Mouse (Mus musculus) left cerebral cortex, adult 2 months (tissue): ENCODE results near the gene Pkp1. TPM values are rescaled to one million over a fixed set of nuclear protein-coding genes. Genes with fewer than 3 reads are reported as not detected.

ENCODE experiments used
- DNase-seq, 2 experiments: peaks; one replicate each; pipeline ENCODE4 v3.0.0; 2021 to 2022; ENCODE audit warnings: low spot score in 2 of 2, mixed read lengths in 1 of 2; ENCODE audit errors: extremely low spot score in 1 of 2
- H3K27ac ChIP-seq: fragments of 200-600 bp; 2 replicates; pipeline ENCODE4 v1.8.1; 2022
- H3K4me3 ChIP-seq: fragments of 200-600 bp; 2 replicates; pipeline ENCODE4 v1.8.1; 2022
- CTCF ChIP-seq: fragments of 200-600 bp; IDR thresholded peaks from 2 replicates; pipeline ENCODE4 v1.8.1; 2022; ENCODE audit warnings: antibody characterized with exemption, mild to moderate bottlenecking, moderate library complexity
- intact Hi-C: fragments of 180-260 bp; cut with DNase I; formaldehyde crosslinking; loops from one replicate; pipeline ENCODE4 v1.15.1; 2025
- total RNA-seq, 2 experiments: library from RNA; stranded (reverse); gene quantifications; 2 replicates each; pipeline ENCODE4 v1.2.3; 2021

Pkp1 gene
- total RNA-seq, 2 experiments from 2014 or later: 0.25 to 0.40 TPM

- DNase-seq: no peak
- no peak overlapping the region for H3K27ac ChIP-seq
- TF ChIP-seq CTCF: no peak
- intact Hi-C loops: no loop called here
- no peak overlapping the region for H3K4me3 ChIP-seq
Observed at GRCm38 (mm10) chr1:135899991-135900515, 19.0 kb downstream of the Pkp1 start.

DNA sequence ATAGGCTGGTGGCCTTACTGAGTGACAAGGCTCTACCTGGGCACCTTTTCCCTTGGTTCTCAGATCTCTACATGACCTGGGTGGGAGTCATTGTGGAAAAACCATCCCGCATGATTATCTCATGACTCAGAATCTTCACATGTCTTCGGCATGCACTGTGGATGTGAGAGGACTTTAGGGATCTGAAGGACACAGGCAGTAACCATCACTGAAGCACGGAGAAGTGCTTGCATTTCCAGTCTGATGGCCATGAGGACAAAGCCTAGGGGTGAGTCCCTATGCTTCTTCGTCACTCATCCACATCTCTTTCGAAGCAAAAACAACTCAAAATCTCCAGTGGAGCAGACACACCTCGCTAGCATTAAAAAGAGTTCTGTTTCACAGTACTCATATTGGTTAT is 19.7 kb downstream of the Pkp1 start:
- no peak overlapping the region for H3K4me3 ChIP-seq
- no peak overlapping the region for H3K27ac ChIP-seq
- TF ChIP-seq CTCF: no peak
- no peak for DNase-seq
- intact Hi-C loops: no loop called here

- Histone ChIP-seq H3K4me3 (no peak overlapping the region), H3K27ac (no peak overlapping the region)
- intact Hi-C loops: no loop called here
- TF ChIP-seq CTCF: no peak
- no peak for DNase-seq
Observed at GRCm38 (mm10) chr1:135895367-135895766, 23.6 kb downstream of the Pkp1 start.

DNA sequence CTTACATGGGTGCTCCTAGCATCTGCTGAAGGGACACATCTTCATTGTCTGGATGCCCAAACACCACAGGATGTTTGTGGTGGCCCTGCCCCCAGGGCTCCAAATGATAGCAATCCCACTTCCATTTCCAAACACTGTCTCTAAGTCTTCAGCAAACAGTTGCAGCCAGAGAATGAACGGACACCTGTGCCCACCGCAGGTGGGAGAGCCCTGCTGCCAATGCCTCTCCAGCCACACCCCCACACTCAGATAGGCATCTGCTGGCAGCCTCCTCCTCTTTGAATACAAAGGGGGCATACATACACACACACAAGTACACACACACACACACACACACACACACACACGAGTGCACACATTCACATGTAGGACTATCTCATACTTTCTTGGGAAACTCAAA is 25.6 kb downstream of the Pkp1 start:
- intact Hi-C loops: no loop called here
- no peak for TF ChIP-seq CTCF
- H3K27ac ChIP-seq: no peak overlapping the region
- H3K4me3 ChIP-seq: no peak overlapping the region
- DNase-seq: no peak

DNA sequence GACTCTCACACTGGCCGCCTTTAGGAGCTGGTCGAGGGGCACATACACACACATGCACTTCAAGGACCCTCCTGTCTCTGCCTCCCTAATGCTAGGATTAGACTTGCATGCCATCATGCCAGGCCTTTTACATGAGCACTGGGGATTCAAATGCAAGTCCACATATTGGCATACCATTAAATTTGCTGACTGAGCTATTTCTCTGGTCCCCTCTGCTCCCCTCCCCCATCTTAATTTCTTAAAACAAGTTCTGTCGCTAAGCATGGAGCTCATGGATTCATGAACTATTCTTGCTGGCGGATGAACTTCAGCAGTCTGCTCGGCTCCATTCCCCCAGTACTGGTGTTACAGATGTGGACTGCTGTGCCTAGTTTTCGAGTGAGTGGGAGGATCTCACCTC is 26.2 kb downstream of the Pkp1 start:
- intact Hi-C loops: no loop called here
- no peak overlapping the region for H3K27ac ChIP-seq
- DNase-seq: no peak
- no peak overlapping the region for H3K4me3 ChIP-seq
- no peak for TF ChIP-seq CTCF

- no peak for TF ChIP-seq CTCF
- DNase-seq: peak in 1 of 2 experiments; percentile 35
- H3K4me3 ChIP-seq: no peak overlapping the region
- intact Hi-C loops: no loop called here
- H3K27ac ChIP-seq: peak overlapping the region; percentile 66
Observed at GRCm38 (mm10) chr1:135892233-135892632, 26.8 kb downstream of the Pkp1 start.

- intact Hi-C loops: no loop called here
- peak in 1 of 2 experiments; percentile 29 for DNase-seq
- Histone ChIP-seq H3K4me3 (no peak overlapping the region), H3K27ac (peak overlapping the region; percentile 66)
- no peak for TF ChIP-seq CTCF
Observed at GRCm38 (mm10) chr1:135891424-135892216, 27.4 kb downstream of the Pkp1 start.

DNA sequence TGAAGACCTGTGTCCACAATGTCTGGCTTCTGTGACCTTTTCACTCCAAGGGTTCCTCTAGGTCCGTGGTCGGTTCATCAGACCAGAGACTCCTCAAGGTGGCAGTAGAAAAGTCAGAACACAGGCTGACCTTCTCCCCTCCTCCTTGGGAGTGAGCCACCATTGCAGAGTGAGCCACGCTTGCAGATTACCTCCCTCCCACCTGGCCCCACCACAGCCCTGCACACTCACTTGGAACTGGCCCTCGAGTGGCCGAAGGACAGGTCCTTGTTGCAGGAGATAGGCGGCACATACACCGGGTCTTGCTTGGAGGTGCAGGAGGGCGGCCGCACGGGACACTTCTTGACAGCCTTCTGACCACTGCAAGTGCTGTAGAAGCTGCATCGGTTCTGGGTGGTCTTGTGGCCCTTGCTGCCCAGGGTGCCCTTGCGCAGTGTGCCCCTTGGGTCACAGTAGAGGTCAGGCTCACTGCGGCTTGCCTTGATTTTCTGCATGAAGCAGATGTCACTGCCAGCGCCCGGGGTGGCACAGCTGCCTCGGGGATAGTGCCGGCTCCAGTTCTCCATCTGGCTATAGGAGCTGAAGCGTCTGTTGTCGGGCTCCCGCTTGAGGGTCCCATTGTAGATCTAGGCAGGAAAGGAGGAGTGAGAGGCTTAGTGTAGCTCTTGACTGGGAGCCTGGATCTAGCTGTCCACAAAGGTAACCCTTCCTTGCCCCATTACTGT is 29.4 kb downstream of the Pkp1 start:
- no peak for TF ChIP-seq CTCF
- intact Hi-C loops: no loop called here
- Histone ChIP-seq H3K27ac (no peak overlapping the region), H3K4me3 (no peak overlapping the region)
- no peak for DNase-seq

GRCm38 (mm10) chr1:135882385-135883109 is 36.5 kb downstream of the Pkp1 start:
- peak; percentile 83 for TF ChIP-seq CTCF
- Histone ChIP-seq H3K27ac (no peak overlapping the region), H3K4me3 (no peak overlapping the region)
- intact Hi-C loops: no loop called here
- peak; percentile 51 to 66 for DNase-seq

DNA sequence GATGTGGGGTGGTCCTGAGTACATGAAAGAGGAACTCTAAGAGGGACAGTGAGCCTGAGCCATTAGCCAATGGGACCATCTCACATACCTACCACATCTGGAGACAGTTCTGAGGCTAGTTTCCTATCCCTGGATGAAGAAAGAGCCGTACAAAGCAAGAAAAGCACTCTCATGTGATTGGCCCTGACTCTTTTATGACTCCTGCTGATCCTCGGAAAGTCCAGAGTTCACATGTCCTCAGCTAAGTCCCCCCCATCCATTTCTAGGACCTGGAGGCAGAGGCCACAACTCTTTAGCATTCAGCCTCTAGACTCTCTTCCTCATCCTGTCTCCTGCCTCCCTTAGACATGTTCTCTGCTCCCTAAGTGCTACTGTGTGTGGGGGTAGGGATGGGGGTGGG is 41.8 kb downstream of the Pkp1 start:
- TF ChIP-seq CTCF: no peak
- intact Hi-C loops: no loop called here
- no peak for DNase-seq
- Histone ChIP-seq H3K4me3 (no peak overlapping the region), H3K27ac (no peak overlapping the region)

DNA sequence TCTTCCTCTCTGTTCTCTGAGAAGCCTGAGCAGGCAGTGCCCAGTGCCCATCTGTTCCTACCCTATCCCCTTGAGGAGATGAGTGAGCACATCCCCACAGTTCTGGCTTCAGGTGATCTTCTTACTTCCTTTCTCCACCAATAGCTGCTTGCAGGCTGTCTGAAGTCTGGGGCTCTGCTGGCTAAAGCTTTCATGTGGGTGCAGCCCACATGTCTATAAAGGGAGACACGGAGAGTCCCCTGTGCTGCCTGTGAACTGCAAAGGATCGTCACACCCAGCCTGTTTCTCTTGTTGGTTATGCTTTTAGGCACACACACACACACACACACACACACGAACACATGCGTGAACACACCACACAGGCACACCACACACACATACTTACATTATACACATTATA is 46.0 kb downstream of the Pkp1 start:
- H3K27ac ChIP-seq: no peak overlapping the region
- intact Hi-C loops: no loop called here
- peak in 1 of 2 experiments; percentile 30 for DNase-seq
- no peak overlapping the region for H3K4me3 ChIP-seq
- TF ChIP-seq CTCF: no peak

DNA sequence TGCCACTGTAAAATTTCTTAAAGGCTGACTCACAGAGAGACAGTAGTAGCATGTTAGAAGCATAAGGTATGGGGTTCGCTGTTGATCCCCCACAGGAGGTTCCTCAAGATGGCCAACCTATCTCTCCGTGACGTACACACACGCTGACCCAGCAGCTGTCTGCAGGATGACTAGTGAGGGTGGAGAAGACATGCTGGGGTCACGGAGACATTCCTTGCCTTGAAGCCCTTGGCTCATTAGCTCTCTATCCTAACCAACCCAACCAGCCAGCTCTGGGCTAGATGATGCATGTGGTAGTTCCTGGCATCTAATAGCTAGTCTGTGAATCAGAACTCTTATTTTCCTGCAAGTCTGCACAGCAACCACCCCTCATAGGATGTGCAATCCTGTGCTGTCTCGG is 50.4 kb downstream of the Pkp1 start:
- TF ChIP-seq CTCF: no peak
- no peak overlapping the region for H3K27ac ChIP-seq
- H3K4me3 ChIP-seq: no peak overlapping the region
- DNase-seq: no peak
- intact Hi-C loops: loop anchor here (10.0 kb wide), 1 partner anchor 356 kb away; no protein-coding TSS in a partner anchor
